In the genomic region with DNA sequence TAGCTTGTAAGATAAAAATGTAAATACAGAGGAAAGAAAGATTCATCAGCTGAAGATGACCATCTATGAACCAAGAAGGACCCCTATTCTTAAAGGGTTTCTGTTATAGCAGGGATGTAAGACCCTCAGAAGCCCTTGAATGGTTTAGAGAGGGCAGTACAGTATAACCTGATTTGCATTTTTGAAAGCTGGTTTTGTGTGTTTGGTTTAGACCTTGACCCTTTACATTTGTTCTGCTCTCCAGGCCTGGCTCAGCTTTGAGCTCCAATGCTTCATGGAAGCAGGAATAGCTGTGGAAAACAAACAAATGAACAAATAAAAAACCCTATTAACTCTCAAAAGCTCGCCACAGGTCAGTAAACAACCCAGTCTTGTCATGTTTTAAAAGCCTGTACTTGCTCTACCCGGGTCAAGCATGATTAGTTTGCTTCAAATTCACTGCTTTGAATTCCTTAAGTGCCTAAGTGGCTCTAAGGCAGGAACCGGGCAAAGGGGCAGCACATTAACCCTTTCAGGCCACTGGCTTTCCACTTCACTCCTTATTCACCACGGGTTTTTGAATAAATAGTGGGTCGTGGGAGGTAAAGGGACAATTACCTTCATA, we compare ENCODE assay signal across 14 mouse cellular contexts.
DNase-seq lines count a peak whose midpoint lies in the region; ATAC-seq and TF ChIP-seq lines count a peak whose summit lies in the region.
"Had no signal": no experiment of that assay in that cellular context is flagged by ENCODE, and none has a peak within 500 bp of the region (broad histone marks: within the 10 kb centered on the region; RNA-seq: fewer than 3 reads in every experiment).

No protein-coding gene starts in this region.

- peak; percentile 49; the same call in 1 of the 2 replicates for ATAC-seq in lung, embryonic 14.5 days (ENCODE audit: insufficient read depth)
- ATAC-seq in kidney, postnatal 0 days (replicated peaks; ENCODE audit: low FRiP score, low read depth): peak; percentile 84

- H3K4me3 ChIP-seq in lung, embryonic 14.5 days (ENCODE audit: low read depth, low read length): no peak overlapping the region
- H3K4me3 ChIP-seq in embryonic facial prominence, embryonic 10.5 days: no peak overlapping the region
- H3K4me3 ChIP-seq in kidney, postnatal 0 days (replicated peaks; ENCODE audit: low read depth, low read length): no peak overlapping the region
- H3K4me3 ChIP-seq: heart, embryonic 13.5 days; limb, embryonic 13.5 days; liver, embryonic 15.5 days had no signal

- no peaks in the 10 kb centered on the region for H3K9me3 ChIP-seq in lung, embryonic 14.5 days (ENCODE audit: low read depth, low read length)
- H3K9me3 ChIP-seq in embryonic facial prominence, embryonic 10.5 days: no peaks in the 10 kb centered on the region
- no peaks in the 10 kb centered on the region for H3K9me3 ChIP-seq in kidney, postnatal 0 days (replicated peaks; ENCODE audit: low read length)
- H3K9me3 ChIP-seq: limb, embryonic 13.5 days; liver, embryonic 15.5 days had no signal

- no peak overlapping the region for H3K9ac ChIP-seq in lung, embryonic 14.5 days
- no peak overlapping the region for H3K9ac ChIP-seq in kidney, postnatal 0 days (ENCODE audit: low read depth, low read length)
- H3K9ac ChIP-seq: heart, embryonic 13.5 days; limb, embryonic 13.5 days; liver, embryonic 15.5 days had no signal

- H3K27ac ChIP-seq in lung, embryonic 14.5 days (ENCODE audit: low read depth): no peak overlapping the region
- H3K27ac ChIP-seq in embryonic facial prominence, embryonic 10.5 days (replicated peaks): no peak overlapping the region
- H3K27ac ChIP-seq in kidney, postnatal 0 days: peak overlapping the region; percentile 42; the same call in 1 of the 2 replicates
- H3K27ac ChIP-seq: heart, embryonic 13.5 days; limb, embryonic 13.5 days; liver, embryonic 15.5 days had no signal

- no peaks in the 10 kb centered on the region for H3K36me3 ChIP-seq in lung, embryonic 14.5 days (ENCODE audit: insufficient read depth)
- H3K36me3 ChIP-seq in embryonic facial prominence, embryonic 10.5 days (replicated peaks): no peaks in the 10 kb centered on the region
- no peaks in the 10 kb centered on the region for H3K36me3 ChIP-seq in kidney, postnatal 0 days (ENCODE audit: insufficient read depth, low read length)
- H3K36me3 ChIP-seq: heart, embryonic 13.5 days; limb, embryonic 13.5 days; liver, embryonic 15.5 days had no signal

- no peak overlapping the region for H3K4me2 ChIP-seq in lung, embryonic 14.5 days
- H3K4me2 ChIP-seq in kidney, postnatal 0 days (ENCODE audit: low read length): no peak overlapping the region
- H3K4me2 ChIP-seq: heart, embryonic 13.5 days; limb, embryonic 13.5 days; liver, embryonic 15.5 days had no signal

- H3K27me3 ChIP-seq in lung, embryonic 14.5 days (ENCODE audit: insufficient read depth, low read length): no peaks in the 10 kb centered on the region
- no peaks in the 10 kb centered on the region for H3K27me3 ChIP-seq in embryonic facial prominence, embryonic 10.5 days (replicated peaks; ENCODE audit: low read depth, poor library complexity, severe bottlenecking)
- no peaks in the 10 kb centered on the region for H3K27me3 ChIP-seq in kidney, postnatal 0 days (ENCODE audit: insufficient read depth, low read length)
- H3K27me3 ChIP-seq: heart, embryonic 13.5 days; limb, embryonic 13.5 days; liver, embryonic 15.5 days had no signal

- H3K4me1 ChIP-seq in lung, embryonic 14.5 days (ENCODE audit: insufficient read depth): no peaks in the 10 kb centered on the region
- peaks cover 7% of the 10 kb centered on the region; the same call in 1 of the 2 replicates for H3K4me1 ChIP-seq in embryonic facial prominence, embryonic 10.5 days
- H3K4me1 ChIP-seq in kidney, postnatal 0 days (replicated peaks; ENCODE audit: insufficient read depth, low read length): no peaks in the 10 kb centered on the region
- H3K4me1 ChIP-seq: heart, embryonic 13.5 days; liver, embryonic 15.5 days had no signal

- TF ChIP-seq CTCF in lung, embryonic 14.5 days (IDR thresholded peaks at IDR 0.05; ENCODE audit: low read depth): no peak
- no peak for TF ChIP-seq CTCF in kidney, postnatal 0 days (IDR thresholded peaks at IDR 0.05; ENCODE audit: low read depth)

- DNase-seq in lung, embryonic 14.5 days: peak; percentile 15
- DNase-seq in lung, postnatal 14 days: no peak
- peak; percentile 10 for DNase-seq in embryonic facial prominence, embryonic 10.5 days (ENCODE audit: low spot score)
- peak; percentile 9 for DNase-seq in kidney, adult 11 months
- peak; percentile 67 for DNase-seq in kidney, postnatal 0 days (ENCODE audit: low spot score)
- no peak for DNase-seq in frontal cortex, adult 2 months (ENCODE audit: extremely low spot score in 1 of 2, low spot score in 1 of 2)
- DNase-seq in urinary bladder, postnatal 14 days (ENCODE audit: low spot score): no peak
- DNase-seq: cerebellum, postnatal 25 days; heart, postnatal 4 days; lung, postnatal 36 days; thymus, postnatal 25 days had no signal

- WGBS in lung, embryonic 14.5 days: 11% methylated on average over 5 of the region's 5 CpGs
- WGBS in embryonic facial prominence, embryonic 10.5 days: 12% methylated on average over 5 of the region's 5 CpGs
- 5% methylated on average over 5 of the region's 5 CpGs for WGBS in kidney, postnatal 0 days

Comparison
In these comparisons a context has a peak if more than half of its experiments do, and no peak if none do; other contexts are left out.
1. DNase-seq: peak in lung, embryonic 14.5 days (single experiment), embryonic facial prominence, embryonic 10.5 days (single experiment), kidney, adult 11 months (single experiment) and kidney, postnatal 0 days (single experiment); none in lung, postnatal 14 days (single experiment), frontal cortex, adult 2 months (0 of 2) and urinary bladder, postnatal 14 days (single experiment).